Mouse (Mus musculus) right cerebral cortex, postnatal 14 days (tissue): ENCODE data around the gene Pik3ip1.
A peak's percentile ranks its signal among the peaks of the same experiment; 100 is the strongest.

Experiments used
- DNase-seq: peaks from one replicate; pipeline ENCODE4 v3.0.0; 2022

Pik3ip1 gene

DNA sequence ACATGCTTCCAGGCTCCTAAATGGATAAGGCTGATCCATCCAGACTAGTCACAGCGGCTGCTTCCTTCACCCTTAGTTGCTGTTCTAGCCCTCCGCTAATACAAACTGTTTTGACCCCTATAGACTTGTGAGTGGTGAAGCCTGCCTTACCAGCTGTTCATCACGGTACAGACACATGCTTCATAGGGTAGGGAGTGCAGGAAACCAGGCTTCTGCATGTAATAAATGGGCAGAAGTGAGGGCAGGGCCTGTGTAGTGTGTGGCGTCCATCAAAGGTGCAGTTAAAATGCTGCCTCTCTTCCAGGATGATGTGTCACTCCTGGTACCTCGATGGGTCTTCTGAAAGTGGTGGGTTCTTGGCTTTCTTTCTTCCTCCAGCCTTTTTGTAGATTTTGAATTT lies 7.8 kb downstream of the Pik3ip1 start:
- DNase-seq: no peak

DNA sequence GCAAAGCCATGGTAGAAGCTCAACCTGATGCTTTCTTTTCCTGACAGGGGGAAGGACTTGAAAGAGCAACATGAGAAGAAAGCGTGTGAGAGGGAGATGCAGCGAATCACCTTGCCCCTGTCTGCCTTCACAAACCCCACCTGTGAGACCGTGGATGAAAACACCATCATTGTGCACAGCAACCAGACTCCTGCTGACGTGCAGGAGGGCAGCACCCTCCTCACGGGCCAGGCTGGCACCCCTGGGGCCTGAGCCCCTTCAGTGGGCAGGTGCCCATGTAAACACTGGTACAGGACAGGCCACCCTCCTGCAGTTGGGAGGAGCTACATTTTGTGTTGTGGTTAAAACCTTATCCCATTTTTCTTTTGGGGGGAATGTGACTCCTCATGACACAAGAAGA lies 11.3 kb downstream of the Pik3ip1 start:
- no peak for DNase-seq

DNA sequence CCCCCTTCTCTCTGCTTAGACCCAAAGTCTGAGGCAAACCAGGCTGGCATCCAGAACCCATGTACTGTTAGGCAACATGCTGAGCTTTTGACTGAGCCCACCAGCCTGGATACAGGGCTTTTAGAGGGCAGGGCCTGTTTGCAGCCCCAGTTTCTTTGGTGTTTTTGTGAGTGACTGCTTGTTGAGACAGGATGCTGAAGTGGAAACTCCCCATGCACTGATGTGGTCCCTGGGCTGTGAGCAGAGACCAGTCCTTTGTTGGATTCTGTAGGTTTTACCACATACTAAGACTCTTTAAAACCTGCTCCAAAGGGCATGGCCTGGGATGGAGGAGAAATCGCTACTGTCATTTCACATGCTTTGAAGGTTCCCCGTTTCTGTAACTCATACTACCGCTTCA lies 14.7 kb downstream of the Pik3ip1 start:
- no peak for DNase-seq

DNA sequence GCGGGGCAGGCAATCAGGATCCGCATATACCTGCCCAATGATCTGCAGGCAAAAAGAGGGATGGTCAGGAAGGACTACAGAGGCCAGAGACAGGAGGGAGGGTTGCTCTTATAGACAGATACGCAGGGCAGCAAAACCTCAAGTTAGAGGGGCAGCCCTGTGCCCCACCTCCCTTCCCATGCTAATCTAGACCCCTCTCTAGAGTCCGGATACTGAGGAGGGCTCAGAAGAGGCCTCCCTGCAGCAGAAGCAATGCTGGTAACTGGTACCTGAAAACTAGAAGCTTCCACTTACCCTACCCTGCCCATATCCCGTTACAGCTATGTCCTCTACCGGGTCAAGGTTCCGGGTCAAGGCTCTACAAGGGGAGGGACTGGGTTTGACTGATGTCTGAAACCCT lies 16.1 kb downstream of the Pik3ip1 start:
- DNase-seq: no peak

DNA sequence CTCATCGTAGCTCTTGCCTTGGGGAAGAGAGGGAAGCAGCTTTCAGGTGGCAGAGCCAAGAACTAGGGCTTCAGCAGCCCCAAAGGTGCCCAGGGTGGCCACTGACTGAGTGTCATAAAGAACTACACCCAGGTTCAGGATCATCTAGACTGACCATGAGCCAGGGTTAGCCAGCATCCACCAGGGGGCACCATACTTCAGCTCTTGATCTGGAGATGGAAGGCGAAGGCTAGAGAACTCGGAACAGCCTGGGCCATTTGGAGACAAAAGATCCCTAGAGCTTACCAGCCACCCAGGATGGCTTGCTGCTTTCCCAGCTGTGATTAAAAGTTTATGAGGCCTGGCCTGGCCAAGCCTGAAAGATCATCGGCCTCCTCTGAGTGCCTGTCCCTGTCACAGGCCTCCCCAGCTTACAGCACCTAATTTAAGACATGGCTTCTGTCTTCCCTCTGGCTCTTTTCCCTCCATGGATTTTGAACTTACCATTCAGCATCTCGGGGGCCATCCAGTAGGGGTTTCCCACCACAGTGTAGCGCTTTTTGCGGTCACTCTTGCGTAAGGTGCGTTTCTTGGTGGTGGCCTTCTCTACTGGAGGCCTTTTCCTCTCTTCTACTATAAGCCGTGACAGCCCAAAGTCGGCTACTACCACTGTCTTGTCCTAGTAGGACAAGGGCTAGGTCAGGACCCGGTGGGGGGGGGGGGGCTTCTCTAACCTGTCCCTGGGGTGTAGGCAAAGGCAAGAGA lies 17.1 kb downstream of the Pik3ip1 start:
- peak; percentile 87 for DNase-seq

DNA sequence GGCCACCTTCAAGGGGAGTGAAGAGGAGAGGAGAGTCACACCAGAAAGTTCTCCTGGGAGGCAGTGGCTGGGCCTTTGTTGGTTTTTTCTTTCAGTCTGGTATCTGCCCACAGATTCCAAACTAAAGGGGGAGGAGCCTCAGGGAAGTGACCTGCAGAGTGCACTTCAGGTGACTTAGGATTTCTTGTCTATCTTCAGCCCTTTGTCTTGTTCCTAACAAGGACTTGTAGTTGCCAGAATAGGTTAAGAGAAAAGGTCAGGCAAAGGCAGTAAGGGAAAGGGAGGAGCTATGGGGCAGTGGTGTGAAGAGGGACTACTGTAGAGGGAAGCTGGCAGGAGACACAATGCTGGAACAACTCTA lies 17.6 kb downstream of the Pik3ip1 start:
- DNase-seq: no peak

DNA sequence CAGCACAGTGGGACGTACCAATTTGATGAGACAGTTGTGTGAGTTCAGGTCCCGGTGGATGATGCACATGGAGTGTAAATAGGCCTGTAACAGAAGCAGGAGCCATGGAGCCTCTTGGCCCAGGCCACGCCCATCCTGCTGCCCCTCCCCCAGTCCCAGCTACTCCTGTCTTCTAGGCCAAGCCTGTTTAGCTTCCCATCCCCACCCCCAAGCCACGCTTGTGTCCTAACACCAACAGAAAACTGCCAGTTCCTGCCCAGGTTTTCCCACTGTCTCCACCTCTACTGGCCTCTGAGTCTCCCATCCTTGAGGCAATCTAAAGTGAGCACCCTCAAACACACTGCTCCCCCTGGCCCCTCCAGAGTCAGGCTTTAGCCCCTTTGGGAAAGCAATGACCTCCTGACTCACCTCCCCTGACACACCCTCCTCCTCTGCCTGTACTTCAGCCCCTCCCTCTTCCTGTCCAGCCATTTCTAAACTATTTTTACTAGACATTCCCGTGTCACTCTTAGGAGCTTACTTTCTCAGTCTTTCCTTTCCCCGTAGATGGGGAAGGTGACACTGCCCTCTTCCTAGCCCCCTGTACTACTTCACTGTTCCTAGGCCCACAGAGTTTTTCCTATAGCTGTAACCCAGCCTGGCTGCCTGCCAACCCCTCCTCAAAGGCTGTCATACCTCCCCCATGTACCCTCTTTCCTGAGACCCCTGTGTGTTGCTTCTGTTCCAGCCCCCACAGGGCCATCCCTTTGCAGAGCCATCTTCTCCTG lies 18.6 kb downstream of the Pik3ip1 start:
- DNase-seq: peak; percentile 21

DNA sequence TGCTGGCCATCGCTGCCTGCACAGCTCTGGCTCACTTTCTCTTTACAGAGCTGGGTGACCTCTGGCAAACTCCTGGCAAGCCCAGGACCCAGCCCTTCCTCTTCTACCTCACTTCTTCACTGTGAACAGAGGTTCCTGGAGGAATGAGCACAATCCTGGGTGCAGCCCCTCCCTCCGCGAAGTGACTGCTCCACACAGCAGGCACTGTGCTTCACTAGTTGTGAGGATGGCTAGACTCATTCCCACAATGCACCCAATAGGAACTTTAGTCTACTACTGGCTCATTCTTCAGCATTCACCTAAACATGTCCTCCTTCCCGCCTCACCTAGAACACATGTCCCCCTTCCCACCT lies 19.1 kb downstream of the Pik3ip1 start:
- DNase-seq: no peak

DNA sequence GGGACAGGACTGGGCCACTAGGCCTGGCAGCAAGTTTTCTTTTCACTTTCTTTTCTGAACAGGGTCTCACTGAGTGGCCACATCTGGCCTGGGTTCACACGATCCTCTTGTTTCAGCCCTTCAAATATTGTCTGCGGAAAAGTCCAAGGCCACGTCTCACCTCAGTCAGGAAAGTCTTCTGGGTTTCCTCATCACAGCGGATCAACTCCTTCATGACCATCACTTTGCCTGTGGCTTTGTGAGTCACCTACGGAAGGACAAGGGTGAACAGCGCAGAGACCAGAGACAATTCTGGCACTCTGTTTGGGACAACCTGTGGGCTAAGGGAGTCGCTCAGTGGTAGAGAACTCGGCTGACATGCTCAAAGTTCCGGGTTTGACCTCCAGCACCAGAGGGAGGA lies 21.9 kb downstream of the Pik3ip1 start:
- no peak for DNase-seq

DNA sequence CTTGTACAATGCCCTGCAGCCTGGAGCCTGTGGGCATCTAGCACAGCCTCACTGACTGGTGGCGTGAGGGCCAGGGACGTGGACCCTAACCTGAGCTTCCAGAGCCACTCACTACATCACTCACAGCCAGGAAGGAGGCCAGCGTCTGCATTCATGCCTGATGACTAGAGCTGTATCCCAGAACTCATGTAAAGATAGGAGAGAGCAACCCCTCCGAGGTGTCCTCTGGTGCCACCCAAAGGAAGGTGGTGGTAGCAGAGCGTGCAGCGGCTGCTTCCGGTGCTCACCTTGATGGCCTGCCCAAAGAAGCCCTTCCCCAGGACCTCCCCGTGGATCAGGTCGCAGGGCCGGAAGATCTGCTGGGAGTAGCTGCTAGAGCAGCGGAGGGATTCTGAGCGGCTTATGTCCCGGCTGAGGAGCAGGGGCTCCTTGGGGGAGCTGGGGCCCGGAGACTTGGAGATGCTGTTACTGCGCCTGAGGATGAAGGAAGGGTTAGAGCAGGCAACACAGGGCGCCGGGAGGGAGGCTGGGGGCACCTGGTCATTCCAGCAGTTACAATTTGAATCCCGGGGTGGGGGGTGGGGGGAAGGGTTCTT lies 22.9 kb downstream of the Pik3ip1 start:
- no peak for DNase-seq

DNA sequence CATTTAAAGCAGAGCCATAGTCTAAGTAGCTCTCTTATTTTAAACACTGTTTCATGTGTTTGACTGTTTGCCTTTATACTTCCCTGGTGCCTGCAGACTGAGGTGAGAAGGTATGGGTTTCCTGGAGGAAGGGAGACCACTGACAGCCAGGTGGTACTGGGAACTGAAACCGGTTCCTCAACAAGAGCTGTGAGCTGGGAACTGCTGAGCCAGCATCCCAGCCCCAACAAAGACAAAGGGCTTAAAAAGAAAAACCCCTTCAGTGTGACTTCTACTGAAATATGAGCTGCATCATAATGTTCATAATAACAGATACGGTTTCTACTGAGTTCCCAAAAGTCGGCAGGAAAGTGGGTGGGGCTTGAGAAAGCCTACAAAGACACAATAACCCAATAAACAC lies 32.7 kb downstream of the Pik3ip1 start:
- DNase-seq: no peak

DNA sequence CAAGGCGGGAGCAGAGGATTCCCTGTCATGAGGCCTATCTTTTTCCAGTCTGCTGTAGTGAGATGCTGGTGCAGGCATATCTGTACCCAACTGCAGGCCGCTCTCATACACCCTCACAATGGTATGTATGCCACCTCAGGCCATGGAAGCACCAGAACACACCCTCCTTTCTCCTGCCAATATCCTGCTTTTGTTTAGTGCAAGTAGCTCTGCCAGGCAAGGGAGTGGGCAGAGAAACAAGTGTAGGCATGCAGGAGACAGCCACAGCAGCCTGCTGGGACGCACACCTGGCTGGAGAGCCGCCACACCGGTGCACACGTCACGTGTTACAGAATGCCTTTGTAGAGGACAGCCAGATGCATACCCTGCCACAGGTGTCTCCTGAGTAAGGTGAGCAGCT lies 36.2 kb downstream of the Pik3ip1 start:
- no peak for DNase-seq

DNA sequence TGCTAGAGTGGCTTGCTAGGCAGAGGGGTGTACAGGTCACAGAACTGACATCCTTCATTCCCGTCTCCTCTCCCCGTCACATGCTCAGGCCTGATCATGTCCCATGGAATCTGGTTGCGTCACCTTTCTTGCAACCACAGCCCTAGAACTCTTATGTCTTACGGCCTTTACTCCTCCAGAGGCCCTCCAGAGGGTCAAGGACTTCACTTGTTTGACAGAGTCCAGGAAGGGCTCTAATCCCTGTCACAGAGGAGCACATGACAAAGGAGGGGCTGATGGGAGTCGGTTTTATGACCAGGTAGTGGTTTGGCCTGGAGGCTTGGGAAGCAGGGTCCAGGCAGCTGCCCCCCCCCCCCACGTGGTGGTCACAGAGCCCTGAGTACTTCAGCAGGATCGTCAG lies 38.8 kb downstream of the Pik3ip1 start:
- no peak for DNase-seq

DNA sequence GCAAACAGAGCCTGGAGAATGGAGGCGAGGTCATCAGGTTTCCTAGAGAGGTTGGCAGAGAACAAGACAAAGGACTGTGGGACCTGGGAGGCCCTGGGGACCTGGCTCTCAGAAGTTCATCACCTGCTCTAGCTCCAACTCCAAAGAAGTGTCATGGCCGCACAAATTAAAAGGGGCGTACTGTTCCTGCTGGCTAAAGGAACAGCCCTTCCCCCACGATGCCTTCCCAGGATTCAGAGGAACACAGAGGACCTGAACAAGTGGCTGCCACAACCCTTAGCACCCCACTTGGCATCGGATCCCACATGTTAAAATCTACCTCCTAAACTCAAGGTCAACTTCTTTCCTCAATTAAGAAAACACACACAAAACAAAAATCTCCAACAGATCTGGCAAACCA lies 39.2 kb downstream of the Pik3ip1 start:
- no peak for DNase-seq

DNA sequence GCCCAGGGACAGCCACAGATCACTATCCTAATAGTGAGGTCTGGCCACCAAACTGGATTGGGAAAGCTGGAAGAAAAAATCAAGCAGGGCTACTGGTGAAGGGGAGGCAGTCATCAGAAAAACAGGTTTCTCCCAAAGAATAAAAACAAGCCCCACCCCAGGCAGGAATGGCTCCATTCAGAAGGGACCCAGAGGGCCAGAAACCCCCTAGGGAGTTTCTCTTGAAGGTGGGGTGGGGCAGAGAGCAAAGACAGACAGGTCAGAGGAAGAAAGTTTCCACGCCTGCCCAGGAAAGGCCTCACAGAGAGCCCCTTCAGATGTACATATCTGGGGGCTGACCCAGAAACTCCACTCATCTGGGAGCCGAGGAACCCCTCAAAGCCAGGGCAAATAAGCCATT lies 40.0 kb downstream of the Pik3ip1 start:
- DNase-seq: no peak

DNA sequence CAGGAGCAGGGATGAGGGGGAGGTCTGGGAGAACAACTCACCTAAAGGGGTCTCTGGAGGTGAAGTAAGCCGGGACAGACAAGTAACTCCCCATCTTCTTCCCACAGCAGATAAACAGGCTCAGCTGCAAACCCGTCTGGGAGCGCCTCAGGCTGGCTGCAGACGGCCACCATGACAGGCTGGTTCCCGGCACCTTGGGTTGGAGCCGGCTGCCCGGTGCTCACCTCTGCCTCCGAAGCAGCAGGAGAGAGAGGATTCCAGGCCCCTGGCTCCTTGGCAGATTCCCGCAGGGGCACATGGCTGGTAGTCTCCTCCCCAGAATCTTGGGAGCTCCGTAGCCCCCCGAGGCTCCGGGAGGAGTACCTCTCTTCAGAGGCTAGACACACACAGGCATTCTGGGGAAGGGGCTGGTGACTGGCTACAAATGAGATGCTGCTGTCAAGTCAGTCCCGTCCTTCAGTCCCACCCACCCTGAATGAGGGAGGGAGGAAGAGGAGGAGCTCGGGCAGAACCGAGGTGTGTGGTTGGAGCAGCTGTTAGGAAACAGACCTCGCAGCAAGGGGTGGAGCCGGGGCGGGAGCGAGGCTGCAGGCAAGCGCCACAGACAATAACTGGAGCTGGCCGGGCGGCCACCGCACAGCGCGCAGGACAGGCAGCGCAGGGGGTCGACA lies 40.9 kb downstream of the Pik3ip1 start:
- DNase-seq: peak; percentile 78

DNA sequence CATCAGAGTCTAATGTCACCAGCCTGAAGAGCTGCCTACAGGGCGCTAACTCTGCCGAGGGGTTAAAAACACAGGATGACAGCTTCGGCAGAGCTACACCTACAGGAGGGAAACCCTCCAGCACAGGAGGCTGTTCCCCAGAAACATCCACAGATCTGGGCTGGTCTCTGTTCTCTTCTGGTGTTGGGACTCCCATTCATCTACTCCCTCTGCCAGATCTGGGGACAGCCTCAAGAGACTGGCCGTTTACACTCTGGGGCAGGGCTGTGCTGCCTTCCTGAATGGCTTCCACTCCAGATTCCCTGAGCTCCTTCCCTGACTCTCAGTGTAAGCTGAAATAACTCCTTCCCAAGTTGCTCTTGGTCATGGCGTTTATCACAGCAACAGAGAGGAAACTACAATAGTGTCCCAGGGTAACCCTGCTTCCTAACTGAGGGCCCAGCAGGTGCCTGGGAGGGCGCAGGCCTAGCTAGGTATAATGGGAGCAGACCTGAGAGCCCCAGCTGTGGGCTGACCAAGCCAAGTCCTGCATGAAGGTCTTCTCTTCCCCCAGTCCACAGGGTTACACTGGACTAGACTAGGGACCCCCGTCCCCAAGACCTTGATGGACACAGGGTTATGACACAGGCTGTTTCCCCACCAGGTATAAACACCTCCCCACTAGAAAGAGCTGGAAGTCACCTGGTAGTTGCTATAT lies 41.5 kb downstream of the Pik3ip1 start:
- no peak for DNase-seq

DNA sequence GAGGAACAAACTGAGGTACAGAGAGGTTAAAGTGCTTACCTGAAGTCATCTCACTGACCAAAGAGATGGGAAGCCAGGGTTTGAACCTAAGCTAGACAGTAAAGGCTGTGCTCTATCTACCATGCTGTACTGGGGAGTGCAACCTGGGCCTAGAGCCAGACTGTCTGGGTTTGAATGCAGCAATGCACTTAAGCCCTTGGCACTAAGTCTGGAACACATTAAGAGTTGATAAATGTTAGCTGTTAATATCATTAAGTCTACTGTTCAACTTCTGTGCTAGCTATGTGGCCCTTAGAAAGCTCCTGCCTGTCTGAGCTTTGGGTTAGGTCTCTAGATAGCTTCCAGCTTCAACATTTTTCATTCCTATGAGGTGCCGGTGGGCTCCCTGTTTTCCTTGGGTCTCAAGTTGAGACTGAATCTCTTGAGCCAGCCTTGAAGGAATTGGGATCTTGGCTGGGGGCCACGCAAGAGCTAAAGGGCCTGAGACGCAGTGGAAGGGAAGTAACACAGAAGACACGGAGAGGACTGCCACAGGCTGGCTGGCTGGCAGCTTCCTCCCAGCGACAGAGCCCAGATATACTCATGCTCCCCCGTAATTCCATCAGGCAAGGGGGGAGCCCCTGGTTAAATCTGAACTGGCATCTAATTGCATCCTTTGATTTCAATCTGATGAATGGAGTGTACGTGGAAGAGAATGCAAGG lies 43.5 kb downstream of the Pik3ip1 start:
- peak; percentile 35 for DNase-seq

DNA sequence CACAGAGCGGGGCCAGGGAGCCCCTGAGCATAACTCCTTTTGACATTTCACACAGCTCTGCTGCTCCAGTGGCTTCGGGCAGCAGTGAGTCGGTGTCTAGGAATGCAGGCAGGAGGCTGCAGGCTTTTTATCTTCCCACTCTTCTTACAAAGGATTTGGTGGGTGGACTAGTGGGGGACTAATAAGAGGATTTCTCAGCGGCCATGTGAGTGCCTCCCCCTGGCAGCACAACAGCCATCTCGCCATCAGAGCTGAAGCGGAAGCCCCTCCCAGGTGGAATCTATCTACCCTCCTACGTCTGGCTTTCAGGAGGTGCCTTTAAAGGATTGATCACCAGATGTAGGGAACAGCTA lies 44.1 kb downstream of the Pik3ip1 start:
- DNase-seq: no peak

DNA sequence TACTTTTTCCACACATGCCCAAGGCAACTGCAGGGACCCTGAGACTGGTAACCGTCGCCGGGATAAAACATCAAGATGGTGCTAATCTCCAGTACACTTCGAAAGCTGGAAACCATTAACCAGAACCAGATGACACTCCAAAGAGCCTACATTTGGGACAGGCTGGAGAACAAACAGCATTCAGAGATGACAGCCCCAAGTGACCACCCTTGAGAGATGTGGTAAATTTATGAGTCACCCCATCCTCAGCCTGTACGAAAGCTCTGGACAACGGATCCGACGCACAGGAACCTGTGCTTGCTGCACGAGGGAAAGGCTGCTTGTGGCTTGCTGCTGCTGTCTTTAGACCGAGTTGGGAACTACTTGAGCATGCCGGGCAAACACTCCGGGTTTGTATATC lies 44.5 kb downstream of the Pik3ip1 start:
- no peak for DNase-seq

DNA sequence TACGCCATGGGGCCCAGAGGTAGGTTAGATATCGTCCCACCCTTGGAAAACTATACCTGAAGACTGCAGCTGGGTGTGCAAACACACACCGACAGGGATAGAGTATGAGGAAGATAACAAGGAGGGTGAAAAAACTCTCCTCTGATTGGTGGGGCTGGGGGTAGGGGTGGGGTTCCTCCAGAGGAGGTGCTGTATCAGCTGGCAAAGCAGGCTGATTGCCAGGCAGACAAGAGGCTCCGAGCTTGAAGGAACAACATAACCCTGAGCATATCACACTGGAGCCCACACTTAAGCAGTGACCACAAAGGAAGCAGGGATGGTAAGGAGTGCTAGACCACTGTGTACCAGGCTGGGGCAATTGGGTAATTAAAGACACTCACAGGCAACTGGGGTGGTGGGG lies 49.2 kb downstream of the Pik3ip1 start:
- no peak for DNase-seq

DNA sequence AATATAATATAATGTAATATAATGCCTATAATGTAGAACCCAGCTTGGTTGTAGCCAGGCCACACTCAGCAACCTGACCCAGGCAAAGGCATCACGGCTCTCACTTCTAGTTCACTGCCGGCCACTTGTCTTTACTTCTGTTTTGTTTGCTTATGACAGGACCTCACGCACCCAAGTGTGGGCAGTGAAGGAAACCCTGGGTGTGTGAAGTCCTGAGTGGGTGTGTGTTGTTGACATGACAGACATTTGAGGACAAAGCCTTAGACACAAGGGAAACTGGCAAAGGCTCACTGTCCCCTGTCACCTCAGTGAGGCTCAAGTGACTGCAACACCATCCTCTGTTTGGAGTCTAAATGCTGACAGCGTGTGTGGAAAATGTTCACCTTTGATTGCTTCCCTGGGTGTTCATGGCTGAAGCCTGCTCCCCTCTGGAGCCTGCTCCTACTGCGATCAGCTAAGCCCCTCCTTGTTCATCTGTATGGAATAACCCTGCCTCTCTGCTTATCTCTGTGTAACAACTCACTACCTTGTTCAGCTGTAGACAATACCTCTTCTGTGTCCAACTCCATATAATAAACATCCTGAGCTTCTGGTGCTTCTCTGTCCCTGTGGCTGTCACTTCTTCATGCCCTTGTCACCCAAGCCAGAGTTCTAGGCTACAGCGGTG lies 51.1 kb downstream of the Pik3ip1 start:
- no peak for DNase-seq
